Mouse (Mus musculus): Measurements from ENCODE around the gene Rcsd1. TPM values are rescaled to one million over a fixed set of nuclear protein-coding genes. Genes with fewer than 3 reads are reported as not detected.
A peak's percentile ranks its signal among the peaks of the same experiment; 100 is the strongest.

Gene Rcsd1
- polyA plus RNA-seq, 1 experiment from 2014 or later, result 14.2 TPM

- ATAC-seq, result no peak
- no peak overlapping the region for H3K4me2 ChIP-seq (replicated peaks; ENCODE audit: low read depth)
- WGBS, result 69% methylated on average over 5 of the region's 5 CpGs
- H3K9ac ChIP-seq (ENCODE audit: low read depth, low read length), result no peak overlapping the region
- no peak for TF ChIP-seq CTCF (IDR thresholded peaks at IDR 0.05; ENCODE audit: low read depth)
- H3K27ac ChIP-seq (ENCODE audit: low read depth, low read length), result no peak overlapping the region
- H3K27me3 ChIP-seq (replicated peaks; ENCODE audit: control insufficient read depth, insufficient read depth, low read length), result no peaks in the 10 kb centered on the region
- no peaks in the 10 kb centered on the region for H3K4me1 ChIP-seq (replicated peaks; ENCODE audit: control insufficient read depth, insufficient read depth, low read length)
- no peaks in the 10 kb centered on the region for H3K9me3 ChIP-seq (ENCODE audit: control insufficient read depth)
- H3K4me3 ChIP-seq (ENCODE audit: low read depth, low read length), result no peak overlapping the region
- peaks cover 11% of the 10 kb centered on the region; the same call in 1 of the 2 replicates for H3K36me3 ChIP-seq (ENCODE audit: control insufficient read depth, insufficient read depth)
Measured at GRCm38 (mm10) chr1:165612714-165613113, 96.8 kb downstream of the Rcsd1 start.

DNA sequence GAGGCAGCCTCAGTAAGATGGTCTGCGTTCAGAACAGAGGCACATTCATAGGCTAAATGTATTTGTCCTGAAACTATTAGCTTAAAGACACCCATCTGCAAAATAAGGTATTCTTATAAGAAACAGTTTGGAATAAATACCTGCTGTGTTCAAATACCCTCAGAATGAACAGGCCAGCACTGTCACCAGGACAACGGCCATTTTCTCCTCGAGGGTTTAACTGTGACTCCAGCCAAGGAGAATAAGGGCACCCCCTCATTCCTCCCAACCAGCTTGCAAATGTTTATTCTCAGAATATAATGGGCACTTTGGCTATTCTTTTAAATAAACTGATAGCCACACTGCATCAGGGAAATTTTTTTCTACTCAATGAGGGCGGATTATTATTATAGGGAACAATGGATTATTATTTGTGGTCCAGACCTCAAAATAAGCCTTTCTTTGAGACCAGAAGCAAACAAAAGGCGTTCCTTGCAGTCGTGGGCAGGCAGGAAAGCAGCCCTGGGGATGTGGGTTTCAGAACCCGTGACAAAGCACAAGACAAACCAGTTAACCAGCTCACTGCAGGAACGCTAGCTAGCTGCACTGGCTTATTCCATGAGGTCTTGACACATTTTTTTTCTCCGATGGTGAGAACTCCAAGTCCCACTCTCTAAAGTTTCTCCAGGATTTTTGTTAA is 99.1 kb downstream of the Rcsd1 start:
- Histone ChIP-seq H3K36me3 (ENCODE audit: control insufficient read depth, insufficient read depth) (peaks cover 14% of the 10 kb centered on the region; the same call in 1 of the 2 replicates), H3K4me1 (replicated peaks; ENCODE audit: control insufficient read depth, insufficient read depth, low read length) (no peaks in the 10 kb centered on the region), H3K9me3 (ENCODE audit: control insufficient read depth) (no peaks in the 10 kb centered on the region), H3K9ac (ENCODE audit: low read depth, low read length) (no peak overlapping the region), H3K4me3 (ENCODE audit: low read depth, low read length) (no peak overlapping the region), H3K27me3 (replicated peaks; ENCODE audit: control insufficient read depth, insufficient read depth, low read length) (no peaks in the 10 kb centered on the region), H3K27ac (ENCODE audit: low read depth, low read length) (no peak overlapping the region), H3K4me2 (replicated peaks; ENCODE audit: low read depth) (no peak overlapping the region)
- whole genome bisulfite sequencing, result 71% methylated on average over 9 of the region's 9 CpGs
- no peak for TF ChIP-seq CTCF (IDR thresholded peaks at IDR 0.05; ENCODE audit: low read depth)
- no peak for ATAC-seq

- Histone ChIP-seq H3K4me3 (ENCODE audit: low read depth, low read length) (no peak overlapping the region), H3K27ac (ENCODE audit: low read depth, low read length) (no peak overlapping the region), H3K9ac (ENCODE audit: low read depth, low read length) (no peak overlapping the region), H3K4me2 (replicated peaks; ENCODE audit: low read depth) (no peak overlapping the region), H3K9me3 (ENCODE audit: control insufficient read depth) (no peaks in the 10 kb centered on the region), H3K36me3 (ENCODE audit: control insufficient read depth, insufficient read depth) (peaks cover 13% of the 10 kb centered on the region; the same call in 1 of the 2 replicates), H3K4me1 (replicated peaks; ENCODE audit: control insufficient read depth, insufficient read depth, low read length) (no peaks in the 10 kb centered on the region), H3K27me3 (replicated peaks; ENCODE audit: control insufficient read depth, insufficient read depth, low read length) (no peaks in the 10 kb centered on the region)
- TF ChIP-seq CTCF (IDR thresholded peaks at IDR 0.05; ENCODE audit: low read depth), result 0 out of 2 replicates have a peak, but pooled peaks have one; percentile 28
- WGBS, result 39% methylated on average over 7 of the region's 7 CpGs
- peak; percentile 10; the same call in 1 of the 2 replicates for ATAC-seq
Measured at GRCm38 (mm10) chr1:165609495-165610320, 99.8 kb downstream of the Rcsd1 start.

DNA sequence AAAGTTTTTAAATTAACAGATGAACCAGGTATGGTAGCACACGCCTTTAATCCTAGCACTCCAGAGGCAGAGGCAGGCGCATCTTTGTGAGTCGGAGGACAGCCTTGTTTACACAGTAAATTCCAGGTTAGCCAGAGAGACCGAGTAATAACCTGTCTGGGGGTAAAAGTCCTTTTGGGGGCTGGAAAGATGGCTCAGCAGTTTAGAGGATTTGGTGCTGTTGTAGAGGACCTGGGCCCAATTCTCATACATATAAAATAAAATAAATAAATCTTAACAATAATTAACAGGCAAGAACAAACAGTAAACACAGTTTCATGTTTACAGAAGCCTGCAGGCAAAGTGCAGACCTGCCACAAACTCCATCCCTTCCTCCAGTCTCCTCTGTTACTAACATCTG is 100.7 kb downstream of the Rcsd1 start:
- Histone ChIP-seq H3K27me3 (replicated peaks; ENCODE audit: control insufficient read depth, insufficient read depth, low read length) (no peaks in the 10 kb centered on the region), H3K36me3 (ENCODE audit: control insufficient read depth, insufficient read depth) (peaks cover 21% of the 10 kb centered on the region), H3K4me1 (replicated peaks; ENCODE audit: control insufficient read depth, insufficient read depth, low read length) (no peaks in the 10 kb centered on the region), H3K27ac (ENCODE audit: low read depth, low read length) (no peak overlapping the region), H3K9me3 (ENCODE audit: control insufficient read depth) (no peaks in the 10 kb centered on the region), H3K9ac (ENCODE audit: low read depth, low read length) (no peak overlapping the region), H3K4me2 (replicated peaks; ENCODE audit: low read depth) (no peak overlapping the region), H3K4me3 (ENCODE audit: low read depth, low read length) (no peak overlapping the region)
- WGBS, result 43% methylated on average over 4 of the region's 4 CpGs
- no peak for ATAC-seq
- TF ChIP-seq CTCF (IDR thresholded peaks at IDR 0.05; ENCODE audit: low read depth), result no peak

DNA sequence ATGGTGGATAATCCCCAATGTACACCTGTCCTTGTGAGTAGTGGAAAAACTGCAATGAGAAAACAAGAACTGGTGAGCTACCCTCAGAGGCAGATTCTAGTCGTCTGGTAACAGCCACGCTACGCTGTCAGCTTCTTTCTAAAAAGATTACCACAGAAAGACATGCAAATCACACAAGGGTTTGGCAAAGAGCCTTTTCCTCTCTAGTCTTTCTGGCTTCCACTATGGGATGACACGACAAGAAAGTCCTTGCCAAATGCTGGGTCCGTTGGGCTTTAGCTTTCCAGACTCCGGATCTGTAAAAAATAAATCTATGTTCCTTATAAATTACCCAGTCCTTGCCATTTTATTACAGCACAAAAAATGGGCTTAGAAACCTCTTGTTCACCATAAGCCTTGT is 103.8 kb downstream of the Rcsd1 start:
- no peak overlapping the region for H3K4me3 ChIP-seq (ENCODE audit: low read depth, low read length)
- peaks cover 49% of the 10 kb centered on the region for H3K36me3 ChIP-seq (ENCODE audit: control insufficient read depth, insufficient read depth)
- no peak overlapping the region for H3K4me2 ChIP-seq (replicated peaks; ENCODE audit: low read depth)
- 80% methylated on average over 6 of the region's 6 CpGs for WGBS
- H3K9me3 ChIP-seq (ENCODE audit: control insufficient read depth), result no peaks in the 10 kb centered on the region
- no peak overlapping the region for H3K9ac ChIP-seq (ENCODE audit: low read depth, low read length)
- no peak for ATAC-seq
- no peaks in the 10 kb centered on the region for H3K27me3 ChIP-seq (replicated peaks; ENCODE audit: control insufficient read depth, insufficient read depth, low read length)
- no peaks in the 10 kb centered on the region for H3K4me1 ChIP-seq (replicated peaks; ENCODE audit: control insufficient read depth, insufficient read depth, low read length)
- TF ChIP-seq CTCF (IDR thresholded peaks at IDR 0.05; ENCODE audit: low read depth), result no peak
- no peak overlapping the region for H3K27ac ChIP-seq (ENCODE audit: low read depth, low read length)

GRCm38 (mm10) chr1:165605108-165605507 is 104.4 kb downstream of the Rcsd1 start:
- Histone ChIP-seq H3K4me3 (ENCODE audit: low read depth, low read length) (no peak overlapping the region), H3K9ac (ENCODE audit: low read depth, low read length) (no peak overlapping the region), H3K4me2 (replicated peaks; ENCODE audit: low read depth) (no peak overlapping the region), H3K9me3 (ENCODE audit: control insufficient read depth) (no peaks in the 10 kb centered on the region), H3K27ac (ENCODE audit: low read depth, low read length) (no peak overlapping the region; the same call in 1 of the 2 replicates), H3K4me1 (replicated peaks; ENCODE audit: control insufficient read depth, insufficient read depth, low read length) (no peaks in the 10 kb centered on the region), H3K27me3 (replicated peaks; ENCODE audit: control insufficient read depth, insufficient read depth, low read length) (no peaks in the 10 kb centered on the region), H3K36me3 (ENCODE audit: control insufficient read depth, insufficient read depth) (peaks cover 50% of the 10 kb centered on the region)
- no peak for ATAC-seq
- 94% methylated on average over 3 of the region's 3 CpGs for WGBS
- no peak for TF ChIP-seq CTCF (IDR thresholded peaks at IDR 0.05; ENCODE audit: low read depth)

Measured in intestine, postnatal 0 days (tissue).